In the genomic region with DNA sequence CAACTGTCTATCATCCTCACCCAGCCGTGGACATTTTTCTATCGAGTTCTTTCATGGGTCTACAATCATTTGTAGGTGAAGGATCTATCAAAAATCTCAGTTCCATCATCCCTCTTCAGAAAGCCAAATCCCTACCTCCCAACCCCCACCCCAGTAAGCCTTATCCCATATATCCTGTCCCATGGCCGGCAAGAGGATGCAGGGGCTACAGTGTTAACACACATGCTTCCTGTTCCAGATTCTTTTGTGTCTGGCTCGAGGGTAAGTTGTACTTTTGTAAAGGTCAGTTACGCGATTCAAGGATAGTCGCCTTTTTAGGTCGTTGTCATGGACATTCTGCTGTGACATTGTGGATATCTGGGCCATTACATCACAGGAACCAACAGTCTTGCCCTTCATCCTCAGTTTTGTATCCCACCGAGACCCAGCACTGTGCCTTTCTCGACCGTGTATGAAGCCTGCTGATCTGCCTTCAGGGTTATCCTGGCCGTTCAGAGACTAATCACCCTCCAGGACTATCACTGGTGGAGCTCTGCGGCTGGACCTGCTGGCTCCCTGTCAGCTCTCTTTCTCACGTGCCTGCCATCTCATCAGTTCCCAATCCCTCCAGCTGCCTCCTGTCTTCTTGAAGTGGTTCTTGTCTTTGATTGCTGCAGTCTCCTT, we compare ENCODE assay signal across 12 mouse cellular contexts.
DNase-seq lines count a peak whose midpoint lies in the region; ATAC-seq and TF ChIP-seq lines count a peak whose summit lies in the region.
"Had no signal": no experiment of that assay in that cellular context is flagged by ENCODE, and none has a peak within 500 bp of the region (broad histone marks: within the 10 kb centered on the region; RNA-seq: fewer than 3 reads in every experiment).

No protein-coding gene starts in this region.

- peak overlapping the region; percentile 12; the same call in 1 of the 2 replicates for H3K4me2 ChIP-seq in heart, embryonic 11.5 days
- H3K4me2 ChIP-seq in midbrain, embryonic 15.5 days = no peak overlapping the region; the same call in 1 of the 2 replicates
- H3K4me2 ChIP-seq in midbrain, postnatal 0 days (ENCODE audit: low read depth, low read length, poor library complexity, severe bottlenecking) = no peak overlapping the region
- peak overlapping the region; percentile 41 for H3K4me2 ChIP-seq in heart, embryonic 15.5 days
- H3K4me2 ChIP-seq: embryonic facial prominence, embryonic 15.5 days; neural tube, embryonic 12.5 days had no signal

- no peak overlapping the region for H3K4me3 ChIP-seq in heart, embryonic 11.5 days (ENCODE audit: low read depth, low read length)
- H3K4me3 ChIP-seq in midbrain, embryonic 15.5 days = no peak overlapping the region
- H3K4me3 ChIP-seq in midbrain, postnatal 0 days (ENCODE audit: low read depth, low read length) = no peak overlapping the region
- H3K4me3 ChIP-seq in heart, embryonic 15.5 days = no peak overlapping the region; the same call in 1 of the 2 replicates
- H3K4me3 ChIP-seq: embryonic facial prominence, embryonic 15.5 days; neural tube, embryonic 12.5 days had no signal

- TF ChIP-seq CTCF in midbrain, postnatal 0 days (IDR thresholded peaks at IDR 0.05) = no peak

- no peak overlapping the region for H3K9ac ChIP-seq in heart, embryonic 11.5 days (ENCODE audit: low read depth, low read length)
- no peak overlapping the region for H3K9ac ChIP-seq in midbrain, embryonic 15.5 days
- H3K9ac ChIP-seq in midbrain, postnatal 0 days (replicated peaks; ENCODE audit: low read length, poor library complexity, severe bottlenecking) = no peak overlapping the region
- H3K9ac ChIP-seq in heart, embryonic 15.5 days = no peak overlapping the region
- H3K9ac ChIP-seq: embryonic facial prominence, embryonic 15.5 days; neural tube, embryonic 12.5 days had no signal

- H3K36me3 ChIP-seq in heart, embryonic 11.5 days (ENCODE audit: control insufficient read depth, insufficient read depth, low read length) = no peaks in the 10 kb centered on the region
- no peaks in the 10 kb centered on the region for H3K36me3 ChIP-seq in midbrain, embryonic 15.5 days (replicated peaks)
- H3K36me3 ChIP-seq in midbrain, postnatal 0 days (ENCODE audit: insufficient read depth, low read length) = no peaks in the 10 kb centered on the region
- no peaks in the 10 kb centered on the region for H3K36me3 ChIP-seq in heart, embryonic 15.5 days
- H3K36me3 ChIP-seq: embryonic facial prominence, embryonic 15.5 days; neural tube, embryonic 12.5 days had no signal

- no peaks in the 10 kb centered on the region for H3K9me3 ChIP-seq in heart, embryonic 11.5 days (replicated peaks; ENCODE audit: control insufficient read depth, low read length)
- no peaks in the 10 kb centered on the region for H3K9me3 ChIP-seq in midbrain, embryonic 15.5 days
- no peaks in the 10 kb centered on the region for H3K9me3 ChIP-seq in midbrain, postnatal 0 days (ENCODE audit: low read length)
- H3K9me3 ChIP-seq in heart, embryonic 15.5 days (replicated peaks) = no peaks in the 10 kb centered on the region
- H3K9me3 ChIP-seq: embryonic facial prominence, embryonic 15.5 days; neural tube, embryonic 12.5 days had no signal

- WGBS in heart, embryonic 11.5 days (ENCODE audit: insufficient replicate concordance) = 36% methylated on average over 14 of the region's 14 CpGs
- 57% methylated on average over 14 of the region's 14 CpGs for WGBS in midbrain, embryonic 15.5 days
- 54% methylated on average over 14 of the region's 14 CpGs for WGBS in midbrain, postnatal 0 days
- WGBS in heart, embryonic 15.5 days = 33% methylated on average over 14 of the region's 14 CpGs

- H3K27ac ChIP-seq in heart, embryonic 11.5 days (ENCODE audit: low read depth, low read length) = 0 out of 2 replicates have a peak overlapping the region, but pooled peaks have one; percentile 16
- 0 out of 2 replicates have a peak overlapping the region, but pooled peaks have one; percentile 44 for H3K27ac ChIP-seq in midbrain, embryonic 15.5 days
- H3K27ac ChIP-seq in midbrain, postnatal 0 days (ENCODE audit: low read depth, low read length) = no peak overlapping the region
- H3K27ac ChIP-seq in heart, embryonic 15.5 days = peak overlapping the region; percentile 73
- H3K27ac ChIP-seq: embryonic facial prominence, embryonic 15.5 days; neural tube, embryonic 12.5 days had no signal

- no peak for ATAC-seq in heart, embryonic 11.5 days (replicated peaks; ENCODE audit: insufficient number of reproducible peaks, low FRiP score, low TSS enrichment)
- no peak for ATAC-seq in midbrain, embryonic 15.5 days (replicated peaks)
- ATAC-seq in midbrain, postnatal 0 days (ENCODE audit: low FRiP score) = no peak
- ATAC-seq in heart, embryonic 15.5 days (replicated peaks; ENCODE audit: insufficient number of reproducible peaks, insufficient read depth, low FRiP score, low read depth) = peak; percentile 66

- 0 out of 2 replicates have a peak, but pooled peaks cover 3% of the 10 kb centered on the region for H3K4me1 ChIP-seq in heart, embryonic 11.5 days (ENCODE audit: control insufficient read depth, insufficient read depth, low read length)
- peaks cover 10% of the 10 kb centered on the region for H3K4me1 ChIP-seq in midbrain, embryonic 15.5 days
- H3K4me1 ChIP-seq in midbrain, postnatal 0 days (ENCODE audit: insufficient read depth, low read length) = peaks cover 4% of the 10 kb centered on the region; the same call in 1 of the 2 replicates
- H3K4me1 ChIP-seq in heart, embryonic 15.5 days (replicated peaks) = peaks cover 4% of the 10 kb centered on the region
- H3K4me1 ChIP-seq: embryonic facial prominence, embryonic 15.5 days had no signal

- H3K27me3 ChIP-seq in heart, embryonic 11.5 days (ENCODE audit: control insufficient read depth, insufficient read depth, low read length) = no peaks in the 10 kb centered on the region
- no peaks in the 10 kb centered on the region for H3K27me3 ChIP-seq in midbrain, embryonic 15.5 days (replicated peaks)
- no peaks in the 10 kb centered on the region for H3K27me3 ChIP-seq in midbrain, postnatal 0 days (ENCODE audit: insufficient read depth, low read length)
- H3K27me3 ChIP-seq in heart, embryonic 15.5 days = no peaks in the 10 kb centered on the region
- H3K27me3 ChIP-seq: embryonic facial prominence, embryonic 15.5 days; neural tube, embryonic 12.5 days had no signal

- no peak for DNase-seq in heart, adult 9 months (ENCODE audit: low spot score in 2 of 2)
- DNase-seq in midbrain, postnatal 0 days (ENCODE audit: low spot score) = no peak
- DNase-seq in retina, postnatal 1 day = peak; percentile 62
- DNase-seq in cerebellum, adult 11 months = no peak
- no peak for DNase-seq in layer of hippocampus, adult 9-11 months
- DNase-seq: cerebellum, adult 11-12 months; thymus, postnatal 4 days had no signal

Comparison
In these comparisons a context has a peak if more than half of its experiments do, and no peak if none do; other contexts are left out.
1. H3K4me2 ChIP-seq: peak in heart, embryonic 11.5 days (single experiment) and heart, embryonic 15.5 days (single experiment); none in midbrain, embryonic 15.5 days (single experiment) and midbrain, postnatal 0 days (single experiment).